ENCODE assay signal across 8 mouse cellular contexts in the genomic region with DNA sequence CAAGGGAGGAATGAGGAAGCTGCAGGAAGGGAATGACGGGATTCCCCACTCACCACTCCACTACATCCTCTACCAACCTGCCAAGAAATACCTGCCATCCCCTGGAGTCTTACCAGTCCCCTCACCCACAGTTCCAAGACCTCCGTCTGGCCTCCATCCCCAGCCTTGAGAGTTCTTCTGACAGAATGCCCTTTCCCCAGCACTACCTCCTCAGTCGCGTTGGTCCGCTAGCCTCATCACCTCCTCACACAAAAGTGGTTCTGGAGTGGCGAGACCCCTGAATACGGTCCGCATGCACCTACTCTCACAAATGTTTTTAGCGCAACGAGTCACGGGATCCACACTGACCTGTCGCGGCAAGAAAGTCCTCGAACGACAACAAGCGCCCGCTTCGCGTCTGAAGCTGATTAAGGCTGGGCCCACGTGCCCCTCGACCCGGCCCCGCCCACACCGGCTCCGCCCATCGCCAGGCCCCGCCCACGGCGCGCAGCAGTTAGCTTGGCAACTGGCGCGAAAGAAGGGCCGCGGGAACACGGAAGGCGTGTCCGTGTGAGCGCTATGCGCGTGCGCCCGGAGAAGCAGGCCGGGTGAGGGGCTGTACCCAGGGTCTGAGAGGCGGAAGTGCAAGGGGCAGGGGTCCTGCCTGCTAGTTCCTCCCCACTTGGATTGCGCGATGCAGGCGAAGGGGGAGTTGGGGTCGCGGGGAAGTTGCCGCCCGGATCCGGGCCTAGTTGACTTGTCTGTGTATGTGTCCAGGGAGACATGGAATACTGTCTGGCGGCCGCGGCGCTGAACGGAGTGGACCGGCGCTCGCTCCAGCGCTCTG. TPM values are rescaled to one million over a fixed set of nuclear protein-coding genes. Genes with fewer than 3 reads are reported as not detected.
DNase-seq lines count a peak whose midpoint lies in the region; ATAC-seq lines count a peak whose summit lies in the region.

A gene (minus strand): TSS at position 416 of the 826 bp plus-strand sequence.
A gene (plus strand): TSS at position 501 of the 826 bp plus-strand sequence.

- WGBS in hindbrain, embryonic 14.5 days, result under 1% methylated on average over 60 of the region's 61 CpGs

- no peaks in the 10 kb centered on the region for H3K36me3 ChIP-seq in hindbrain, embryonic 14.5 days (replicated peaks; ENCODE audit: control insufficient read depth, insufficient read depth)

- no peaks in the 10 kb centered on the region for H3K27me3 ChIP-seq in hindbrain, embryonic 14.5 days (ENCODE audit: control insufficient read depth, insufficient read depth, low read length)

- H3K4me3 ChIP-seq in hindbrain, embryonic 14.5 days (replicated peaks; ENCODE audit: low read length), result peak within 1 kb of the TSS; percentile 59

- peak within 1 kb of the TSS; percentile 74 for H3K4me2 ChIP-seq in hindbrain, embryonic 14.5 days (replicated peaks)

- peak; percentile 98 for DNase-seq in R1 (ENCODE audit: low read depth, low spot score)
- peak; percentile 90 to 95 for DNase-seq in cerebellum, postnatal 25 days
- peak; percentile 81 to 85 for DNase-seq in frontal cortex, postnatal 25 days (ENCODE audit: low spot score in 2 of 2)
- DNase-seq in hindbrain, embryonic 14.5 days (ENCODE audit: low spot score), result peak; percentile 92
- peak; percentile 90 to 91 for DNase-seq in layer of hippocampus, postnatal 36 days
- peak; percentile 97 for DNase-seq in lung, postnatal 36 days
- peak; percentile 97 for DNase-seq in retina, postnatal 1 day
- DNase-seq in urinary bladder, adult 18-20 months (ENCODE audit: low spot score in 2 of 2), result peak; percentile 94 to 97

- no peaks in the 10 kb centered on the region for H3K9me3 ChIP-seq in hindbrain, embryonic 14.5 days (ENCODE audit: control insufficient read depth, low read length)

- H3K9ac ChIP-seq in hindbrain, embryonic 14.5 days, result peak within 1 kb of the TSS; percentile 63

- peak; percentile 96 for ATAC-seq in hindbrain, embryonic 14.5 days (ENCODE audit: low FRiP score)

- H3K4me1 ChIP-seq in hindbrain, embryonic 14.5 days (replicated peaks; ENCODE audit: control insufficient read depth, insufficient read depth, low read length), result no peaks in the 10 kb centered on the region; the same call in 1 of the 2 replicates

- peak within 1 kb of the TSS; percentile 55 for H3K27ac ChIP-seq in hindbrain, embryonic 14.5 days

RNA-seq across cellular contexts. Expression of the first gene that starts in this region (rescaled TPM):
- 23.4 and 24.0 TPM in 2 replicates for polyA plus RNA-seq in hindbrain, embryonic 14.5 days (2014; fragmentation: Nextera tagmentation; extraction: Ambion mirVana)
- total RNA-seq in layer of hippocampus, postnatal 36 days (2021), result 10 to 100 TPM; 39.1 to 55.7 TPM

RNA-seq across cellular contexts. Expression of the second gene that starts in this region (rescaled TPM):
- polyA plus RNA-seq in hindbrain, embryonic 14.5 days (2014; fragmentation: Nextera tagmentation; extraction: Ambion mirVana), result 12.7 and 13.0 TPM in 2 replicates
- 1 to 10 TPM; 5.6 to 5.9 TPM for total RNA-seq in layer of hippocampus, postnatal 36 days (2021)

Comparison
In these comparisons a context has a peak if more than half of its experiments do, and no peak if none do; other contexts are left out.
1. Peak in every context shown above with its lines: DNase-seq, ATAC-seq, H3K4me3 ChIP-seq and H3K27ac ChIP-seq.